Mouse (Mus musculus): Measurements from ENCODE around the gene Rad51d.

DNA sequence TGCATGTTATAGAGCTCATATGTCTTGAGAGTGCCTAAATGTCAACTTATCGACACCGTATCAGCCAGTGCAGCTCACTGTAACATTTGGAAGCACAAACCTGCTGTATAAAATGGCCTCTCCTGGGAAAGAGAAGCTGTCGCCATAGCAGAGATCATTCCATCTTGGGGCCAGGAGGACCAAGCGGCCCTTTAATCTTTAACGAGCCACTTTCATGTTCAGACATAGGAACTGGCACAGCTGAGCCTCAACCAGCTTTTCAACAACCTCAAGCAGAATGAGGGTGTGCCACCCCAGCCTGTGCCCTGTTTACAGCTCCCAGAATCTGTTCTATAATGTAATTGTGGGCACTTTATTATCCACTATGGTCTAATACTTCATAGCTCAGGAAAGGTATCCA is 40.2 kb downstream of the Rad51d start:
- TF ChIP-seq CTCF (IDR thresholded peaks at IDR 0.05; ENCODE audit: low read depth, low read length), result no peak
- TF ChIP-seq EP300 (IDR thresholded peaks at IDR 0.05; ENCODE audit: insufficient read depth, low read depth, low read length), result no peak

Data from ES-Bruce4 (cell line).